Mouse (Mus musculus): ENCODE measurements around the gene Nppa.

Nppa gene

GRCm38 (mm10) chr4:148000202-148000772 lies at the start of gene Nppa:
Gene Nppa, plus strand, starts transcription at chr4:148000722.
- DNase-seq (ENCODE audit: low spot score in 2 of 2), result peak; percentile 57 to 66

- DNase-seq (ENCODE audit: low spot score in 2 of 2), result peak in 1 of 2 experiments; percentile 60
Measured at GRCm38 (mm10) chr4:147953590-147953989, 46.9 kb upstream of the Nppa start.

GRCm38 (mm10) chr4:147957141-147957540 lies 43.4 kb upstream of the Nppa start:
- DNase-seq (ENCODE audit: low spot score in 2 of 2), result no peak

- peak; percentile 65 to 74 for DNase-seq (ENCODE audit: low spot score in 2 of 2)
Measured at GRCm38 (mm10) chr4:147959881-147960831, 40.4 kb upstream of the Nppa start.

GRCm38 (mm10) chr4:147962781-147963180 lies 37.7 kb upstream of the Nppa start:
- DNase-seq (ENCODE audit: low spot score in 2 of 2), result no peak

- no peak for DNase-seq (ENCODE audit: low spot score in 2 of 2)
Measured at GRCm38 (mm10) chr4:147963623-147964022, 36.9 kb upstream of the Nppa start.

GRCm38 (mm10) chr4:147965712-147966111 lies 34.8 kb upstream of the Nppa start:
- no peak for DNase-seq (ENCODE audit: low spot score in 2 of 2)

GRCm38 (mm10) chr4:147968816-147969215 lies 31.7 kb upstream of the Nppa start:
- no peak for DNase-seq (ENCODE audit: low spot score in 2 of 2)

- DNase-seq (ENCODE audit: low spot score in 2 of 2), result no peak
Measured at GRCm38 (mm10) chr4:147969337-147969736, 31.2 kb upstream of the Nppa start.

GRCm38 (mm10) chr4:147976237-147976636 lies 24.3 kb upstream of the Nppa start:
- DNase-seq (ENCODE audit: low spot score in 2 of 2), result no peak

- DNase-seq (ENCODE audit: low spot score in 2 of 2), result no peak
Measured at GRCm38 (mm10) chr4:147977726-147978125, 22.8 kb upstream of the Nppa start.

- DNase-seq (ENCODE audit: low spot score in 2 of 2), result no peak
Measured at GRCm38 (mm10) chr4:147978391-147978790, 22.1 kb upstream of the Nppa start.

GRCm38 (mm10) chr4:147979441-147979860 lies 21.1 kb upstream of the Nppa start:
- DNase-seq (ENCODE audit: low spot score in 2 of 2), result no peak

- no peak for DNase-seq (ENCODE audit: low spot score in 2 of 2)
Measured at GRCm38 (mm10) chr4:147985205-147986132, 15.1 kb upstream of the Nppa start, which contains the start of gene Nppb. Gene Nppb, plus strand, starts transcription at chr4:147985788.

GRCm38 (mm10) chr4:147993571-147994095 lies 6.9 kb upstream of the Nppa start:
- no peak for DNase-seq (ENCODE audit: low spot score in 2 of 2)

- no peak for DNase-seq (ENCODE audit: low spot score in 2 of 2)
Measured at GRCm38 (mm10) chr4:147995311-147995710, 5.2 kb upstream of the Nppa start.

GRCm38 (mm10) chr4:148001013-148001789 lies 679 bp downstream of the Nppa start:
- no peak for DNase-seq (ENCODE audit: low spot score in 2 of 2)

GRCm38 (mm10) chr4:148001866-148002265 lies 1.3 kb downstream of the Nppa start:
- no peak for DNase-seq (ENCODE audit: low spot score in 2 of 2)

GRCm38 (mm10) chr4:148004361-148004760 lies 3.8 kb downstream of the Nppa start:
- DNase-seq (ENCODE audit: low spot score in 2 of 2), result no peak

- DNase-seq (ENCODE audit: low spot score in 2 of 2), result peak; percentile 62 to 74
Measured at GRCm38 (mm10) chr4:148008412-148008811, 7.9 kb downstream of the Nppa start.

- DNase-seq (ENCODE audit: low spot score in 2 of 2), result no peak
Measured at GRCm38 (mm10) chr4:148009641-148010040, 9.1 kb downstream of the Nppa start.

Measured in right cerebral cortex, postnatal 10 days (tissue).